10 mouse cellular contexts compared by ENCODE assay signal in genomic region chr4:148836391-148836790, GRCm38 (mm10). TPM values are rescaled to one million over a fixed set of nuclear protein-coding genes. Genes with fewer than 3 reads are reported as not detected.
DNase-seq lines count a peak whose midpoint lies in the region; ATAC-seq and TF ChIP-seq lines count a peak whose summit lies in the region.
"Had no signal": no experiment of that assay in that cellular context is flagged by ENCODE, and none has a peak within 500 bp of the region (broad histone marks: within the 10 kb centered on the region; RNA-seq: fewer than 3 reads in every experiment).

No protein-coding gene starts in this region.

- H3K9me3 ChIP-seq in embryonic facial prominence, embryonic 13.5 days, result no peaks in the 10 kb centered on the region
- no peaks in the 10 kb centered on the region for H3K9me3 ChIP-seq in heart, embryonic 14.5 days (ENCODE audit: control insufficient read depth, low read length)
- H3K9me3 ChIP-seq: G1E had no signal

- WGBS in kidney, adult 2 months, result 56% methylated on average over 6 of the region's 6 CpGs
- WGBS in embryonic facial prominence, embryonic 13.5 days, result 27% methylated on average over 6 of the region's 6 CpGs
- 37% methylated on average over 6 of the region's 6 CpGs for WGBS in heart, embryonic 14.5 days

- no peak for TF ChIP-seq CTCF in kidney, adult 2 months (conservative IDR thresholded peaks at IDR 0.05; ENCODE audit: insufficient read depth, insufficient read length, low read depth, low read length)

- H3K4me3 ChIP-seq in kidney, adult 2 months (ENCODE audit: insufficient read depth, low read depth, low read length), result no peak overlapping the region
- no peak overlapping the region for H3K4me3 ChIP-seq in embryonic facial prominence, embryonic 13.5 days
- no peak overlapping the region for H3K4me3 ChIP-seq in heart, embryonic 14.5 days (ENCODE audit: control insufficient read depth in 1 of 2, insufficient read depth in 1 of 2, low read depth in 1 of 2, low read length in 2 of 2)

- ATAC-seq in embryonic facial prominence, embryonic 13.5 days (ENCODE audit: insufficient number of reproducible peaks, insufficient read depth, low FRiP score, low TSS enrichment, low read depth), result no peak
- no peak for ATAC-seq in heart, embryonic 14.5 days (ENCODE audit: insufficient number of reproducible peaks, insufficient read depth, low FRiP score, low read depth)

- H3K27me3 ChIP-seq in kidney, adult 2 months (replicated peaks; ENCODE audit: control insufficient read depth, insufficient read depth, low read length), result no peaks in the 10 kb centered on the region
- H3K27me3 ChIP-seq in embryonic facial prominence, embryonic 13.5 days, result peaks cover 26% of the 10 kb centered on the region; the same call in 1 of the 2 replicates
- H3K27me3 ChIP-seq in heart, embryonic 14.5 days (ENCODE audit: control insufficient read depth, insufficient read depth, low read length), result no peaks in the 10 kb centered on the region

- H3K27ac ChIP-seq in kidney, adult 2 months (ENCODE audit: insufficient read depth, low read depth, low read length), result no peak overlapping the region
- peak overlapping the region; percentile 35; the same call in 1 of the 2 replicates for H3K27ac ChIP-seq in embryonic facial prominence, embryonic 13.5 days
- peak overlapping the region; percentile 33 to 51; a peak in 2 of 4 replicates for H3K27ac ChIP-seq in heart, embryonic 14.5 days (replicated peaks in 1 of 2; ENCODE audit: control insufficient read depth in 1 of 2, insufficient read depth in 1 of 2, low read depth in 2 of 2, low read length in 2 of 2)
- H3K27ac ChIP-seq: macrophage had no signal

- H3K9ac ChIP-seq in embryonic facial prominence, embryonic 13.5 days, result no peak overlapping the region; the same call in 1 of the 2 replicates
- H3K9ac ChIP-seq in heart, embryonic 14.5 days (ENCODE audit: low read length), result peak overlapping the region; percentile 18; the same call in 1 of the 2 replicates

- TF ChIP-seq POLR2A in kidney, adult 2 months (IDR thresholded peaks at IDR 0.05; ENCODE audit: low read depth, low read length), result no peak

- no peaks in the 10 kb centered on the region for H3K4me1 ChIP-seq in kidney, adult 2 months (ENCODE audit: control insufficient read depth, insufficient read depth, low read length)
- H3K4me1 ChIP-seq in embryonic facial prominence, embryonic 13.5 days, result peaks cover 45% of the 10 kb centered on the region
- H3K4me1 ChIP-seq in heart, embryonic 14.5 days (ENCODE audit: control insufficient read depth in 2 of 2, insufficient read depth in 2 of 2, low read length in 2 of 2), result peaks cover 46 to 55% of the 10 kb centered on the region in 2 experiments

- no peaks in the 10 kb centered on the region for H3K36me3 ChIP-seq in kidney, adult 2 months (ENCODE audit: control insufficient read depth, insufficient read depth, low read length)
- no peaks in the 10 kb centered on the region for H3K36me3 ChIP-seq in embryonic facial prominence, embryonic 13.5 days
- peaks cover 26% of the 10 kb centered on the region for H3K36me3 ChIP-seq in heart, embryonic 14.5 days (ENCODE audit: control insufficient read depth, insufficient read depth, low read length)
- H3K36me3 ChIP-seq: G1E had no signal

- peak; percentile 58 for DNase-seq in kidney, adult 2 months
- DNase-seq in kidney, adult 8-10 months, result no peak
- peak; percentile 60 to 74 for DNase-seq in kidney, postnatal 4 days
- no peak for DNase-seq in spleen, postnatal 10 days (ENCODE audit: low spot score in 2 of 2)
- no peak for DNase-seq in frontal cortex, postnatal 36 days (ENCODE audit: low spot score in 2 of 2)
- DNase-seq in urinary bladder, adult 2 months (ENCODE audit: low spot score), result no peak

- no peak overlapping the region for H3K4me2 ChIP-seq in embryonic facial prominence, embryonic 13.5 days
- no peak overlapping the region for H3K4me2 ChIP-seq in heart, embryonic 14.5 days (ENCODE audit: low read length)

RNA-seq across cellular contexts. Expression of gene Casz1, which starts 32.2 kb away (rescaled TPM):
- polyA plus RNA-seq in kidney, adult 2 months (2012; rRNA removed), result 13.5 and 14.7 TPM in 2 replicates
- polyA plus RNA-seq in embryonic facial prominence, embryonic 13.5 days (2015; fragmentation: Nextera tagmentation; extraction: Ambion mirVana), result 4.0 and 4.2 TPM in 2 replicates
- polyA plus RNA-seq in heart, embryonic 14.5 days (2014; fragmentation: Nextera tagmentation; extraction: Ambion mirVana), result 24.6 and 26.6 TPM in 2 replicates
- polyA plus RNA-seq in urinary bladder, adult 2 months (2012; rRNA removed), result 21.0 and 29.8 TPM in 2 replicates

Comparison
In these comparisons a context has a peak if more than half of its experiments do, and no peak if none do; other contexts are left out.
1. DNase-seq: peak in kidney, adult 2 months (single experiment) and kidney, postnatal 4 days (2 of 2); none in kidney, adult 8-10 months (0 of 2), spleen, postnatal 10 days (0 of 2), frontal cortex, postnatal 36 days (0 of 2) and urinary bladder, adult 2 months (single experiment).